Mouse (Mus musculus) stomach, embryonic 14.5 days (tissue): ENCODE data around the gene Ndufa9. TPM values are rescaled to one million over a fixed set of nuclear protein-coding genes. Genes with fewer than 3 reads are reported as not detected.

Experiments
- ATAC-seq: fragments of 200-750 bp; cut with Nextera tagmentation; 2 replicates; pipeline ENCODE4 v1.8.0; 2017; ENCODE audit warnings: low read depth, moderate TSS enrichment; ENCODE audit not compliant: insufficient number of reproducible peaks, insufficient read depth, low FRiP score
- H3K27ac ChIP-seq: fragments of 300-500 bp; sonication (generic); 2 replicates; pipeline ENCODE4 v1.5.1; 2014; ENCODE audit warnings: mild to moderate bottlenecking, low read length, moderate library complexity, mixed read lengths
- H3K27me3 ChIP-seq: fragments of 300-500 bp; sonication (generic); 2 replicates; pipeline ENCODE4 v1.6.1; 2014; ENCODE audit warnings: low read length, control low read depth, mixed read lengths; ENCODE audit not compliant: control insufficient read depth, insufficient read depth
- H3K36me3 ChIP-seq: fragments of 300-500 bp; sonication (generic); 2 replicates; pipeline ENCODE4 v1.6.1; 2014; ENCODE audit warnings: mild to moderate bottlenecking, control low read depth, low read length, moderate library complexity, mixed read lengths; ENCODE audit not compliant: control insufficient read depth, insufficient read depth
- H3K4me1 ChIP-seq: fragments of 300-500 bp; sonication (generic); 2 replicates; pipeline ENCODE4 v1.6.1; 2014; ENCODE audit warnings: low read length, control low read depth, mixed read lengths; ENCODE audit not compliant: control insufficient read depth, insufficient read depth
- H3K4me2 ChIP-seq: fragments of 300-500 bp; sonication (generic); replicated peaks from 2 replicates; pipeline ENCODE4 v1.6.1; 2014; ENCODE audit warnings: low read depth, low read length, control low read depth
- H3K4me3 ChIP-seq: fragments of 300-500 bp; sonication (generic); 2 replicates; pipeline ENCODE4 v1.5.1; 2014; ENCODE audit warnings: low read depth, low read length, control low read depth
- H3K9ac ChIP-seq: fragments of 300-500 bp; sonication (generic); replicated peaks from 2 replicates; pipeline ENCODE4 v1.6.1; 2014; ENCODE audit warnings: low read depth, mild to moderate bottlenecking, control low read depth, low read length, moderate library complexity, mixed read lengths
- H3K9me3 ChIP-seq: fragments of 300-500 bp; sonication (generic); 2 replicates; pipeline ENCODE4 v1.6.1; 2016; ENCODE audit warnings: low read depth, low read length, control low read depth; ENCODE audit not compliant: control insufficient read depth
- WGBS: fragments of 180-500 bp; shearing (Covaris S2); extraction: QIAGEN DNeasy Blood & Tissue Kit; methylation state at CpG from one replicate; pipeline ENCODE4 v1.1.7; 2014; 5-methylcytosine and 5-hydroxymethylcytosine counted together
- polyA plus RNA-seq: library from polyadenylated mRNA; unstranded; fragments of >200 nt; fragmentation: Nextera tagmentation; extraction: Ambion mirVana; gene quantifications from 2 replicates; pipeline ENCODE4 v1.2.1, GENCODE M21; 2014

The Ndufa9 gene
- polyA plus RNA-seq = 180 and 200 TPM in 2 replicates

GRCm38 (mm10) chr6:126848712-126849704 is at the start of gene Ndufa9:
TSS of gene Ndufa9 (minus strand) at chr6:126849136.
- Histone ChIP-seq H3K4me2 (peak within 1 kb of the TSS; percentile 82), H3K4me3 (peak within 1 kb of the TSS; percentile 75), H3K9me3 (no peaks in the 10 kb centered on the region), H3K36me3 (no peaks in the 10 kb centered on the region; the same call in 1 of the 2 replicates), H3K4me1 (peaks cover 12% of the 10 kb centered on the region), H3K9ac (peak within 1 kb of the TSS; percentile 88), H3K27me3 (no peaks in the 10 kb centered on the region), H3K27ac (no peak within 1 kb of the TSS)
- WGBS = 6% methylated on average over 46 of the region's 46 CpGs
- peak; percentile 83 for ATAC-seq

- WGBS = 82% methylated on average over 8 of the region's 8 CpGs
- no peak overlapping the region for H3K4me3 ChIP-seq
- H3K27me3 ChIP-seq = no peaks in the 10 kb centered on the region
Measured at GRCm38 (mm10) chr6:126877118-126877517, 28.2 kb upstream of the Ndufa9 start.

DNA sequence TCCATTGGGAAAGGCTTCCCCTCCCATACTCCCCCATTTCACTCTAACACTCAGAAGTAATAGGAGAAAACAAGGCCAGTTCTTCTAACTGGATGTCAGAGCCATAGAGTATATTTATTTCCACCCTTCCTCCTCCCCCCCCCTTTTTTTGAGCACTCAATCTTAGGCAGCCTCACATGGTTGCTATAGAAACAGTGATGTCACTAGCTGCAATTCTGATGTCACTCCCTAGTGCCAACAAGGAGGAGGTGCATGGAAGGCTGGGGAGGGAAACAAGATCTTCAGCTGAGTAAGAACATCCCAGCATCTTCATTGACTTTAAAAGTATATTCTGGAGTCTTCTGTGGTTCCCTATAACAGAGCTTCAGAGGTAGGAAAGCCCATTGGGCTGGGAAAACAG is 3.9 kb upstream of the Ndufa9 start, which contains the start of gene Akap3:
Akap3 (plus strand) TSS at position 218 of the 400 bp plus-strand sequence.
- ATAC-seq = no peak
- no peak within 1 kb of the TSS for H3K9ac ChIP-seq
- peaks cover 8% of the 10 kb centered on the region for H3K4me1 ChIP-seq
- no peak within 1 kb of the TSS for H3K4me2 ChIP-seq
- no peaks in the 10 kb centered on the region for H3K36me3 ChIP-seq
- no peak within 1 kb of the TSS for H3K27ac ChIP-seq
- H3K9me3 ChIP-seq = no peaks in the 10 kb centered on the region
- no peaks in the 10 kb centered on the region for H3K27me3 ChIP-seq
- no peak within 1 kb of the TSS for H3K4me3 ChIP-seq

More at GRCm38 (mm10) chr6:126877118-126877517, 28.2 kb upstream of the Ndufa9 start:
- no peak for ATAC-seq
- Histone ChIP-seq H3K4me2 (no peak overlapping the region), H3K27ac (no peak overlapping the region), H3K9ac (no peak overlapping the region), H3K9me3 (no peaks in the 10 kb centered on the region), H3K4me1 (no peaks in the 10 kb centered on the region), H3K36me3 (no peaks in the 10 kb centered on the region)

- Histone ChIP-seq H3K36me3 (peaks cover 72% of the 10 kb centered on the region), H3K4me3 (no peak overlapping the region), H3K9ac (no peak overlapping the region), H3K4me2 (no peak overlapping the region), H3K27me3 (no peaks in the 10 kb centered on the region), H3K9me3 (no peaks in the 10 kb centered on the region), H3K27ac (no peak overlapping the region), H3K4me1 (no peaks in the 10 kb centered on the region)
- ATAC-seq = no peak
- 79% methylated on average over 8 of the region's 8 CpGs for WGBS
Measured at GRCm38 (mm10) chr6:126836628-126837027, 12.3 kb downstream of the Ndufa9 start.

DNA sequence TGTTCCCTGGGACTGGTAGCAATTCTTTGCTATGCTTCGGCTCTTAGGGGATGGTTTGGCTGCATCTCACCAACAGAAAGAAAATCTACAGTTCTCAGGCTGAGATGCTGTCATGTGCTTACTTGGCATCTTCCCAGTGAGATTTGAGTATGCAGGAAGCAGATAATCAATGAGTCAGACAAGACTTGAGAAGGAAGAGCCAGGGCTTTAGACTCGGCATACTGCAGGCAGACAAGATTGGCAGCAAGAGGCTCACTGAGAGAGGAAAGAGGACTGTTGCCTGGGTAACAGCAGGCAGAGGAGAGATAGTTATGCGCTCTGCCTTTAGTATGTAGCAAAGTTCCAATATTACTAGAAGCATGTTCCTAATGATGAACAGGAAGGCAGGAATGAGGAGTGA is 25.8 kb downstream of the Ndufa9 start:
- H3K4me1 ChIP-seq = no peaks in the 10 kb centered on the region
- H3K27me3 ChIP-seq = no peaks in the 10 kb centered on the region
- peaks cover 39% of the 10 kb centered on the region for H3K36me3 ChIP-seq
- no peak overlapping the region for H3K27ac ChIP-seq
- H3K4me2 ChIP-seq = no peak overlapping the region
- H3K9me3 ChIP-seq = no peaks in the 10 kb centered on the region
- no peak overlapping the region for H3K4me3 ChIP-seq
- H3K9ac ChIP-seq = no peak overlapping the region
- ATAC-seq = no peak
- WGBS = 88% methylated on average over 3 of the region's 3 CpGs

DNA sequence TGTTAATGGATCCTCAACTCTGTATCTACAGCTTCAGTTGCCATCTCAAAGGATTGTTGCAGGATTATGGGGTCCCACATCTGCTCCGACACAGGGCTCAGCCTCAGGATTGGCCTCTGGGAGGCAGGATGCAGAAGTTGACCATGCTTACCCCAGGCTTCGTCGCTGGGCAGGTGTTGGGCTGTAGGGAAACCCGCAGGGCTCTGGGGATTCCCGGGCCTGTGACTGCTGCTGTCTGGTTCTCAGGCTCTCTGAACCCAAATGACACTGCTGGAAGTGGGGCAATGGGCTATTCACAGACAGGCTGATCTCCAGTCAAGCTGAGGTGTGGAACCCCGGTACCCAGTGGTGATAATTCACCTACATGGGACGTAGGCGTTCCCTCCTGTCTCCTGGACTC is 32.6 kb downstream of the Ndufa9 start:
- no peak for ATAC-seq
- Histone ChIP-seq H3K4me3 (no peak overlapping the region), H3K9ac (no peak overlapping the region), H3K4me2 (no peak overlapping the region), H3K27me3 (no peaks in the 10 kb centered on the region), H3K36me3 (peaks cover 7% of the 10 kb centered on the region; the same call in 1 of the 2 replicates), H3K4me1 (no peaks in the 10 kb centered on the region), H3K9me3 (no peaks in the 10 kb centered on the region), H3K27ac (no peak overlapping the region)
- WGBS = 86% methylated on average over 8 of the region's 8 CpGs

- no peaks in the 10 kb centered on the region for H3K9me3 ChIP-seq
- no peak overlapping the region for H3K9ac ChIP-seq
- ATAC-seq = no peak
- no peak overlapping the region for H3K4me3 ChIP-seq
- no peaks in the 10 kb centered on the region for H3K27me3 ChIP-seq
- 69% methylated on average over 6 of the region's 6 CpGs for WGBS
- H3K4me2 ChIP-seq = no peak overlapping the region
- no peaks in the 10 kb centered on the region for H3K4me1 ChIP-seq
- H3K27ac ChIP-seq = no peak overlapping the region
- H3K36me3 ChIP-seq = no peaks in the 10 kb centered on the region
Measured at GRCm38 (mm10) chr6:126815206-126815750, 33.7 kb downstream of the Ndufa9 start.

- Histone ChIP-seq H3K27ac (no peak overlapping the region), H3K9ac (no peak overlapping the region), H3K9me3 (no peaks in the 10 kb centered on the region), H3K27me3 (no peaks in the 10 kb centered on the region), H3K4me1 (no peaks in the 10 kb centered on the region), H3K4me3 (no peak overlapping the region), H3K36me3 (no peaks in the 10 kb centered on the region), H3K4me2 (no peak overlapping the region)
- WGBS = 86% methylated on average over 4 of the region's 4 CpGs
- ATAC-seq = no peak
Measured at GRCm38 (mm10) chr6:126811481-126811880, 37.5 kb downstream of the Ndufa9 start.
